Mouse (Mus musculus) hindbrain, postnatal 0 days (tissue): ENCODE measurements at regions not wholly inside any gene's neighbourhood (a gene's known extent, or its start where the extent isn't known, plus 50 kb on each side); places are given as distances from the start of the nearest gene placed in this dataset.
A peak's percentile ranks its signal among the peaks of the same experiment; 100 is the strongest.

Experiments used
- ATAC-seq: fragments of 200-750 bp; cut with Nextera tagmentation; 2 replicates; pipeline ENCODE4 v1.8.0; 2017; ENCODE audit warnings: mild to moderate bottlenecking, moderate TSS enrichment, moderate library complexity
- DNase-seq: peaks from one replicate; pipeline ENCODE4 v3.0.0-alpha.2; 2015; ENCODE audit warnings: low spot score
- H3K27ac ChIP-seq: fragments of 300-500 bp; sonication (generic); 2 replicates; pipeline ENCODE4 v1.5.1; 2014; ENCODE audit warnings: mild to moderate bottlenecking
- H3K27me3 ChIP-seq: fragments of 300-500 bp; sonication (generic); 2 replicates; pipeline ENCODE4 v1.6.1; 2014; ENCODE audit warnings: low read length, mixed read lengths; ENCODE audit not compliant: insufficient read depth
- H3K36me3 ChIP-seq: fragments of 300-500 bp; sonication (generic); 2 replicates; pipeline ENCODE4 v1.6.1; 2014; ENCODE audit warnings: low read length, mixed read lengths; ENCODE audit not compliant: insufficient read depth
- H3K4me1 ChIP-seq: fragments of 300-500 bp; sonication (generic); 2 replicates; pipeline ENCODE4 v1.6.1; 2014; ENCODE audit warnings: antibody characterized with exemption, low read length, mixed read lengths; ENCODE audit not compliant: insufficient read depth
- H3K4me2 ChIP-seq: fragments of 300-500 bp; sonication (generic); 2 replicates; pipeline ENCODE4 v1.6.1; 2014; ENCODE audit warnings: low read depth, mild to moderate bottlenecking, low read length, moderate library complexity, mixed read lengths
- H3K4me3 ChIP-seq: fragments of 300-500 bp; sonication (generic); 2 replicates; pipeline ENCODE4 v1.5.1; 2014; ENCODE audit warnings: low read length
- H3K9ac ChIP-seq: fragments of 300-500 bp; sonication (generic); replicated peaks from 2 replicates; pipeline ENCODE4 v1.6.1; 2014; ENCODE audit warnings: mild to moderate bottlenecking, low read length, moderate library complexity, mixed read lengths
- H3K9me3 ChIP-seq: fragments of 300-500 bp; sonication (generic); 2 replicates; pipeline ENCODE4 v1.6.1; 2016; ENCODE audit warnings: low read length, mixed read lengths
- CTCF ChIP-seq: IDR thresholded peaks from 2 replicates; pipeline ENCODE4 v1.5.1; 2016; ENCODE audit warnings: antibody characterized with exemption, control low read depth, low read depth
- WGBS: fragments of 180-500 bp; shearing (Covaris S2); extraction: QIAGEN DNeasy Blood & Tissue Kit; methylation state at CpG from one replicate; pipeline ENCODE4 v1.1.7; 2014; 5-methylcytosine and 5-hydroxymethylcytosine counted together

DNA sequence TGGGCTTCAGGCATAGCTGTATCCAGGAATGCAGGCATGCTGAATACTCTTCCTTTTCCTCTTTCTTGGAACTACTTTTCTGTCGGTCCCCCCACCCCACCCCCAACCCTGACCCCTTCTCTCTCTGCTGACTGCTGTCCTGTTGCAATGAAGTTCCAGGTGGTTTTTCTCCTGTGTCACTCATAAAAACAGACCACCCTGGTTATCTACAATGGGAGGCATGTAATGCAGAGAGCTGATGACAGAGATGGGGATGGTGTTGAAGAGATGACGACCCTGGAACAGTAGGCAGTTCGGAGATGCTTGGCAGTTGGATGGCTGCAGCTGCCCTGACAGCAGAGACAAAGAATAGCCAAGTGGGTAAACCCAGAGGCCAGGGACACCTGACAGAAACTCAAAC is 195.5 kb downstream of the Rybp start:
- 69% methylated on average over 3 of the region's 3 CpGs for WGBS
- no peak for DNase-seq
- TF ChIP-seq CTCF, result no peak
- Histone ChIP-seq H3K4me1 (no peaks in the 10 kb centered on the region), H3K27ac (no peak overlapping the region), H3K9ac (no peak overlapping the region), H3K9me3 (no peaks in the 10 kb centered on the region), H3K4me3 (no peak overlapping the region), H3K4me2 (no peak overlapping the region), H3K27me3 (0 out of 2 replicates have a peak, but pooled peaks cover 5% of the 10 kb centered on the region), H3K36me3 (no peaks in the 10 kb centered on the region)
- ATAC-seq, result no peak

DNA sequence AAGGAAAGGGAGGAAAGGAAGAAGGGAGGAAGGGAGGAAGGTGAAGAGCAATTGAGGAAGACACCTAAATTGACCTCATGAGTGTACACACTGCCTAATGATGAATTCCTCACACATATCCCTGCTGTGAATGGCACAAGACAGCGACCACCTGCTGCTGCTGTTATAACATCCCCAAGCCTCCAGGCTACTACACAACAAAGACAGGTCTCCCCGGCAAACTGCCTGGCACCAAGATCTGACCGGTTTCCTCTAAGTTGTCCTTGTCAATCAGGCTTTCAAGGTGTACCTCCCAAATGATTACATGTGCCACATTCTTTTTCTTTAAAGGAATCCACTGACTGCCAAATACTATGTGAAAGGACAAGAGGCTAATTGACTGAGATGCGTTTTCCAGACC is 198.7 kb downstream of the Rybp start:
- TF ChIP-seq CTCF, result no peak
- no peak overlapping the region for H3K9ac ChIP-seq
- DNase-seq, result no peak

DNA sequence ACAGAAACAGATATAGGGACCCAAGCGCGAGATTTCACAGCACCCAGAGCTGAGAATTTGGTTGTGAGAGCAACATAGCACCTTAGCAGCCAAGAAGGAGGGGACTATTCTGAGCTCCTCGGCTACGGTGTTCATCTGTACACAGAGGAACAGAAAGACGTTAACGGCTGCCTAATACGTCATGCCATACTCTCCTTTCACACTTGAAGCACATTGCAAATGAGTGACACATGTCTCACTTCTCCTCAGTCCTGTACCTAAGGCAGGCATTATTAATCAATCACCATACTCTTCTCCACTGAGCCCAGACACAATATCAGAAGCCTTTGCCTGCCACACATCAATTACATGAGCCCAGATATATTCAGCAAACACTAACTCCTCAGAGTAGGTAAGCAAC is 200.5 kb downstream of the Rybp start:
- Histone ChIP-seq H3K4me1 (no peaks in the 10 kb centered on the region), H3K36me3 (no peaks in the 10 kb centered on the region), H3K9ac (no peak overlapping the region), H3K4me2 (no peak overlapping the region), H3K27me3 (0 out of 2 replicates have a peak, but pooled peaks cover 5% of the 10 kb centered on the region), H3K4me3 (no peak overlapping the region), H3K27ac (no peak overlapping the region), H3K9me3 (0 out of 2 replicates have a peak, but pooled peaks cover 5% of the 10 kb centered on the region)
- no peak for DNase-seq
- 71% methylated on average over 7 of the region's 7 CpGs for WGBS
- no peak for TF ChIP-seq CTCF
- no peak for ATAC-seq

More for the DNA sequence above, 198.7 kb downstream of the Rybp start:
- H3K9me3 ChIP-seq, result 0 out of 2 replicates have a peak, but pooled peaks cover 5% of the 10 kb centered on the region
- H3K4me1 ChIP-seq, result no peaks in the 10 kb centered on the region
- 51% methylated on average over 4 of the region's 4 CpGs for WGBS
- 0 out of 2 replicates have a peak, but pooled peaks cover 5% of the 10 kb centered on the region for H3K27me3 ChIP-seq
- no peak for ATAC-seq
- no peak overlapping the region for H3K4me2 ChIP-seq
- no peak overlapping the region for H3K4me3 ChIP-seq
- no peaks in the 10 kb centered on the region for H3K36me3 ChIP-seq
- H3K27ac ChIP-seq, result no peak overlapping the region

DNA sequence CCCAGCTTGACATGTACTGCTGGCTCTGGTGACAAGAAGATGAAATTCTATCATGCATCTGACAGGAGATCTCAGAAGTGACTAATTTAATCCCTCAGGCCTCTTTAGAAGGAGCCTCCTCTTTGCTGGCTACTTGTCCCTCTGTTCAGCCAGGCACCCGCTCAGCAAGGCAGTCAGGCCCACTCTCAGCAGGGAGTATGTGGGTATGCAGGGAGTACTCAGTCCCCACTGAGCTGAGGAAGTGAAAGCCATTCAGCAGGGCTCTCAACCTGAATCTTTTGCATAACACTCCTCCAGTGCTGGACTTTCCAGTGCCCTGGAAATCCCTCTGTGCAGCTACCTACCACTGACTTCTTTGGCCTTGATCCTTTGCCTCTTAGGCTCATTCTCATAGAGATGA is 201.3 kb downstream of the Rybp start:
- DNase-seq, result no peak
- WGBS, result 38% methylated on average over 1 of the region's 1 CpGs
- no peak for TF ChIP-seq CTCF
- Histone ChIP-seq H3K27me3 (0 out of 2 replicates have a peak, but pooled peaks cover 5% of the 10 kb centered on the region), H3K4me2 (no peak overlapping the region), H3K4me1 (no peaks in the 10 kb centered on the region), H3K27ac (no peak overlapping the region), H3K9me3 (0 out of 2 replicates have a peak, but pooled peaks cover 5% of the 10 kb centered on the region), H3K9ac (no peak overlapping the region), H3K36me3 (no peaks in the 10 kb centered on the region), H3K4me3 (no peak overlapping the region)
- ATAC-seq, result no peak

DNA sequence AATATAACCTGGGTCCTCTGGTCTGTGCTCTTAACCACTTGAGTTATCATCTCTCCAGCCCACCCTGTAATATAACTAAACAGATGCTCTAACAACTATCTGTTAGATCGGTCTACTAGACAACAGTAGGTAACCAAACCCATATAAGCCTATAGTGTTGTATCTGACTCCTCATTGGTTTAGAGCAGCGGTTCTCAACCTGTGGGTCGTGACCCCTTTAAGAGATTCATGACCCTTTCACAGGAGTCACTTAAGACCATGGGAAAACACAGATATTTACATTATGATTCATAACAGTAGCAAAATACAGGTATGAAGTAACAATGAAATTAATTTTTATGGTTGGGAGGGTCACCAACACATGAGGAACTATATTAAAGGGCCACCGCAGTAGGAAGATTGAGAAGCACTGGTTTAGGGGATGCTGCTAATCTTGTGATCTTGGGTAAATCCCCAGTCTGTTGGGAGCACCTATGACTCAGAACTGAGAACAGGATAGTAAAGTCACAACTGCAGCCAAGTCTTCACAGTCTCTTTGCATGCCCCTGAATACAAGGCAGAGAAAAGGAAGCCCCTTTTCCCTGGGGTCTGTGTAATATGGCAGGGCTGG is 203.3 kb downstream of the Rybp start:
- Histone ChIP-seq H3K9me3 (0 out of 2 replicates have a peak, but pooled peaks cover 5% of the 10 kb centered on the region), H3K36me3 (no peaks in the 10 kb centered on the region), H3K27me3 (0 out of 2 replicates have a peak, but pooled peaks cover 2% of the 10 kb centered on the region), H3K9ac (no peak overlapping the region), H3K27ac (no peak overlapping the region), H3K4me2 (no peak overlapping the region), H3K4me1 (no peaks in the 10 kb centered on the region), H3K4me3 (no peak overlapping the region)
- no peak for ATAC-seq
- no peak for DNase-seq
- TF ChIP-seq CTCF, result no peak
- WGBS, result 97% methylated on average over 4 of the region's 4 CpGs

DNA sequence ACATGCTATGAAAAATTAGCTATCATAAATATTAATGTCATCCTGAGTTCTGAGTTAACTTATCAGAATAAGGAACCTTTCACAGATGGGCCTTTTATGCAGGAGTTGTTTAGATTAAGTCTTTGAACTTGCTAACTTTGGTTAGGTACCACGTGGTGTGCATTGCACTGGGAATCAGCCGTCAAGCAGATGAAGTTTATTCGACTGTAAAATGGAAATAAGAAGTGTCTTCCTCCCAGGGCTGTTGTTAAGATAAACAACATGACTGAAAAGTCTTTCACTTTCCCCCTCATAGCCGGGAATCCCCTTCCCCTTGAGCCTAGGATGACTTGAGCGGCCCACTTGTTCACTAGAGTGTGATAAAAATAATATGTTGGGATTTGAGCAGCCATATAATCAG is 204.2 kb downstream of the Rybp start:
- Histone ChIP-seq H3K4me2 (no peak overlapping the region), H3K4me3 (no peak overlapping the region), H3K9me3 (0 out of 2 replicates have a peak, but pooled peaks cover 5% of the 10 kb centered on the region), H3K27ac (no peak overlapping the region), H3K36me3 (no peaks in the 10 kb centered on the region), H3K27me3 (no peaks in the 10 kb centered on the region), H3K9ac (no peak overlapping the region), H3K4me1 (no peaks in the 10 kb centered on the region)
- 72% methylated on average over 5 of the region's 5 CpGs for WGBS
- no peak for ATAC-seq
- TF ChIP-seq CTCF, result no peak
- no peak for DNase-seq

DNA sequence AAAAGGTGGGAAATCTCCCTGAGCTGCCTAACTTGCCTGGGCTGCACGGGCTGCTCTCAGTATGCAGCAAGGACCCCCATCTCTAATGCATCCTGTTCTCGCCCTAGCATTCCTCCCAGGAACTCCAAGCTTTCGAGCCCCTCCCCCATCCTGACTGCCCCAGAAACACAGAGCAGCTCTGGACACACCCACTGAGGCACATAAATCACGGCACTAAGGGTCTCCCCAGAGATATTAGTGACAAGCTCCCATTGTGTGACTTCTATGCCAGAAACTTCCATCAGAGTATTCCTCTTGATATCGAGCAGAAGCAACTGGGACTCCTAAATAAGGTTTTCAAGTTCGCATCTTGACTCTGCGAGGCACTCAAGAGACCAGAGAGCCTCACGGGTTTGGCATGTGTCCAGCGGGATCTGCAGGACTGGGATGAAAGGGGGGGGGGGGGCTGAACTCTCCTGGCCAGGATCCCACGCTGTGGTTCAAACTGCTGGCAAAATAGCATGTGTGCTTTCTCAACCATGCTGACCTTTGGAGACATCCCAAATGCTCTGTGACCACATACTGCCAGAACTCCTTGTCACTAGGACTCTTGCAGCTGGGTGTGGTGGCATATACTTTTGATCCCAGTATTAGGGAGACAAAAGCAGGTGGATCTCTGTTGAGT is 212.5 kb downstream of the Rybp start:
- Histone ChIP-seq H3K27me3 (no peaks in the 10 kb centered on the region), H3K4me1 (0 out of 2 replicates have a peak, but pooled peaks cover 3% of the 10 kb centered on the region), H3K9me3 (no peaks in the 10 kb centered on the region), H3K27ac (no peak overlapping the region), H3K36me3 (no peaks in the 10 kb centered on the region), H3K9ac (no peak overlapping the region), H3K4me2 (no peak overlapping the region), H3K4me3 (no peak overlapping the region)
- ATAC-seq (no peak), DNase-seq (peak; percentile 79)
- TF ChIP-seq CTCF, result no peak
- WGBS, result 11% methylated on average over 10 of the region's 10 CpGs
